Mouse (Mus musculus) forebrain, embryonic 15.5 days (tissue): ENCODE results near the gene Hspb2. TPM values are rescaled to one million over a fixed set of nuclear protein-coding genes. Genes with fewer than 3 reads are reported as not detected.

Source experiments
- polyA plus RNA-seq: library from polyadenylated mRNA; unstranded; fragments of >200 nt; fragmentation: Nextera tagmentation; extraction: Ambion mirVana; gene quantifications from 2 replicates; pipeline ENCODE4 v1.2.1, GENCODE M21; 2015

Hspb2 gene
- polyA plus RNA-seq, 1 experiment from 2014 or later: not detected

Other genes starting within 250 kb of the Hspb2 start
- gene Pts, start 223.6 kb downstream of the Hspb2 start, polyA plus RNA-seq: 89.4 and 93.4 TPM in 2 replicates
- gene Il18, start 197.5 kb downstream of the Hspb2 start, polyA plus RNA-seq: 12.6 and 16.5 TPM in 2 replicates
- 0.36 and 0.43 TPM in 2 replicates for gene Bco2, start 197.2 kb downstream of the Hspb2 start, polyA plus RNA-seq
- 0.19 and 0.31 TPM in 2 replicates for gene Tex12, start 191.0 kb downstream of the Hspb2 start, polyA plus RNA-seq
- gene Sdhd, start 148.5 kb downstream of the Hspb2 start, polyA plus RNA-seq: 197 and 209 TPM in 2 replicates
- gene Timm8b, start 148.4 kb downstream of the Hspb2 start, polyA plus RNA-seq: 328 and 352 TPM in 2 replicates
- 3.6 and 5.8 TPM in 2 replicates for gene Pih1d2, start 135.0 kb downstream of the Hspb2 start, polyA plus RNA-seq
- 22.8 and 23.3 TPM in 2 replicates for gene Nkapd1, start 134.9 kb downstream of the Hspb2 start, polyA plus RNA-seq
- 41.4 and 43.9 TPM in 2 replicates for gene Dlat, start 92.6 kb downstream of the Hspb2 start, polyA plus RNA-seq
- gene Dixdc1, start 12.8 kb downstream of the Hspb2 start, polyA plus RNA-seq: 24.7 and 26.9 TPM in 2 replicates
- gene 2310030G06Rik, start 5.8 kb downstream of the Hspb2 start, polyA plus RNA-seq: 1.4 and 1.5 TPM in 2 replicates
- gene Cryab, start 1.0 kb downstream of the Hspb2 start, polyA plus RNA-seq: 13.1 and 14.1 TPM in 2 replicates
- 10.9 and 11.0 TPM in 2 replicates for gene Fdxacb1, start 15.9 kb upstream of the Hspb2 start, polyA plus RNA-seq
- 48.3 and 50.3 TPM in 2 replicates for gene Alg9, start 22.7 kb upstream of the Hspb2 start, polyA plus RNA-seq
- 46.5 and 55.9 TPM in 2 replicates for gene 1110032A03Rik, start 23.2 kb upstream of the Hspb2 start, polyA plus RNA-seq
- gene Ppp2r1b, start 92.9 kb upstream of the Hspb2 start, polyA plus RNA-seq: 89.6 and 95.9 TPM in 2 replicates